Mouse (Mus musculus): Measurements from ENCODE around the gene Tie1. TPM values are rescaled to one million over a fixed set of nuclear protein-coding genes. Genes with fewer than 3 reads are reported as not detected.

Tie1 gene
- polyA plus RNA-seq, 1 experiment, result 44.5 TPM

GRCm38 (mm10) chr4:118421384-118421783, 68.5 kb downstream of the Tie1 start:
- WGBS, result 93% methylated on average over 3 of the region's 3 CpGs
- H3K4me1 ChIP-seq (ENCODE audit: control insufficient read depth, insufficient read depth, low read length), result 0 out of 2 replicates have a peak, but pooled peaks cover 6% of the 10 kb centered on the region
- no peaks in the 10 kb centered on the region for H3K36me3 ChIP-seq (ENCODE audit: control insufficient read depth, insufficient read depth, low read length)
- peak; percentile 43 for DNase-seq
- H3K27me3 ChIP-seq (replicated peaks; ENCODE audit: control insufficient read depth, insufficient read depth, low read length), result no peaks in the 10 kb centered on the region
- H3K27ac ChIP-seq (ENCODE audit: insufficient read depth, low read depth, low read length), result no peak overlapping the region
- TF ChIP-seq POLR2A (IDR thresholded peaks at IDR 0.05; ENCODE audit: low read depth, low read length) (no peak), CTCF (conservative IDR thresholded peaks at IDR 0.05; ENCODE audit: insufficient read depth, insufficient read length, low read depth, low read length) (no peak)
- no peak overlapping the region for H3K4me3 ChIP-seq (ENCODE audit: insufficient read depth, low read depth, low read length)

Other genes with a start within 250 kb of the Tie1 start
- 89.9 and 114 TPM in 2 replicates for gene Ptprf, start 198.7 kb downstream of the Tie1 start, polyA plus RNA-seq (2012; rRNA removed)
- gene Szt2, start 80.8 kb downstream of the Tie1 start, polyA plus RNA-seq (2012; rRNA removed), result 20.1 and 23.7 TPM in 2 replicates
- 27.6 and 31.0 TPM in 2 replicates for gene Med8, start 80.7 kb downstream of the Tie1 start, polyA plus RNA-seq (2012; rRNA removed)
- 303 and 333 TPM in 2 replicates for gene Elovl1, start 62.0 kb downstream of the Tie1 start, polyA plus RNA-seq (2012; rRNA removed)
- gene Cdc20, start 52.7 kb downstream of the Tie1 start, polyA plus RNA-seq (2012; rRNA removed), result 3.1 and 3.6 TPM in 2 replicates
- 0.03 and 0.11 TPM in 2 replicates for gene Mpl, start 32.5 kb downstream of the Tie1 start, polyA plus RNA-seq (2012; rRNA removed)
- gene 2610528J11Rik, start 36.9 kb upstream of the Tie1 start, polyA plus RNA-seq (2012; rRNA removed), result 166 and 182 TPM in 2 replicates
- gene Tmem125, start 54.0 kb upstream of the Tie1 start, polyA plus RNA-seq (2012; rRNA removed), result 30.3 and 44.7 TPM in 2 replicates
- 0.06 and 0.08 TPM in 2 replicates for gene Cfap57, start 130.7 kb upstream of the Tie1 start, polyA plus RNA-seq (2012; rRNA removed)
- gene Ebna1bp2, start 130.7 kb upstream of the Tie1 start, polyA plus RNA-seq (2012; rRNA removed), result 24.0 and 29.4 TPM in 2 replicates
- not detected in 2 replicates for gene Olfr62, start 168.9 kb upstream of the Tie1 start, polyA plus RNA-seq (2012; rRNA removed)
- gene Olfr1342, start 202.7 kb upstream of the Tie1 start, polyA plus RNA-seq (2012; rRNA removed), result not detected in 2 replicates
- not detected in 2 replicates for gene Olfr1341, start 213.5 kb upstream of the Tie1 start, polyA plus RNA-seq (2012; rRNA removed)
- gene Olfr1340, start 230.1 kb upstream of the Tie1 start, polyA plus RNA-seq (2012; rRNA removed), result not detected in 2 replicates
- gene Olfr1339, start 242.1 kb upstream of the Tie1 start, polyA plus RNA-seq (2012; rRNA removed), result not detected in 2 replicates